Mouse (Mus musculus) left cerebral cortex, adult 11 months (tissue): ENCODE results near the gene Entpd7.

Source experiments
- DNase-seq: peaks from one replicate; pipeline ENCODE4 v3.0.0; 2022; ENCODE audit warnings: low spot score

Gene Entpd7

DNA sequence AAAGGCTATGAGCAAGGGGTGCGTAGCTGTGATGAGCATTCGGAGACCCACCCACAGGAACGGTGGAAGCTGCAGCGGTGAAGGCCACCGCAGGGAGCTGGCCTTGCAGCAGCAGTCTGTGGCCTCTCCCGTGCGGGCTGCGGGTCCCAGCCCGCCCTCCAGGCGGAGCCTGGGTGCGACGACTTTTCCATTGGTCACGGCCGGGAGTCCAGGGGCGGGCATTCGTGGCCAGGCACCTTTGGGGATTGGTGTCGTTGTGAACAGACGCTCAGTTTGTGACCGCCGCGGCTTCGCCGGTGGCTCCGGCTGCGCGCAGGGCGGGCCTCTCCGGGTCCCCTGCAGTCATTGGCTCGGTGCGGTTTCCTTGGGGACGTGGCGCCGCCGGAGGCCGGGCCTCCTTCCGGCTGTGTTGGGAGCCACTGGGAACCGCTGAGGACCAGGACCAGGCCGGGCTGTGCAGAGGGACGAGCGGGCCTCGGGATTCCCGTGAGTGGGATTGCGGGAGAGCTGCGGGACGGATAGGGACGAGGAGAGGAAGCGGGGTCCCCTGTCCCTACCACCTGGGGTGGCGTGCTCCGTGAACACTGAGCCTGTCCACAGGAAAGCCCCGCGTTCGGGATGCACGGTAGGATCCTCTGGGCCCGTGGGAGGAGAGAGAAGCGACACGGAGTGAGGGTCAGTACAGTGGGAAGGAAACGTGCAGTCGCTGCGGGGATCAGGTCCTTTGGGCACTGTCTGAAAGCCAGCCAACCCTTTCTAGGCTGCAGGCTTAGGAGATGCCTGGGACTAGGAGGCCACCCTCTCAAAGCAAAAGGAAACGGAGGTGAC is at the start of gene Entpd7:
TSS of gene Entpd7 (plus strand) at position 254 of the 828 bp plus-strand sequence.
- peak; percentile 96 for DNase-seq

DNA sequence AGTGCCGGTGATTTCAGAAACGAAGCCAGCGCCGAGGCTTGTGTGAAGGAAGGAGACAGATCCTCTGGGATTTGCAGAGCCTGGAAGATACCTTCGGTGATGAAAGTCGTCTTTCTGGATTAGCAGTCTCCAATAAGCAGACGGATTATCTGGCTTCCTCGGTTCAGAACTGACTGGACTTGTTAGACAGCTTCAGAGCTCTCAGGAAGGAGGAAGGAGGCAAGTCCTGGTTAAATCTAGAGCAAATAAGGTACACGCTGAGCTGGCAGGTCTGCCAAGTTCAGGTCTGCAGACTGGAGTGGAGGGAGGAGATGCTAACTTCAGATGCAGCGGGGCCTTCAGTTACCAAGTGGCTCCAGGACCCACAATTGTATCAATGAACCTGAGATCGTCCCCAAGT is 47.6 kb upstream of the Entpd7 start:
- DNase-seq, result no peak

DNA sequence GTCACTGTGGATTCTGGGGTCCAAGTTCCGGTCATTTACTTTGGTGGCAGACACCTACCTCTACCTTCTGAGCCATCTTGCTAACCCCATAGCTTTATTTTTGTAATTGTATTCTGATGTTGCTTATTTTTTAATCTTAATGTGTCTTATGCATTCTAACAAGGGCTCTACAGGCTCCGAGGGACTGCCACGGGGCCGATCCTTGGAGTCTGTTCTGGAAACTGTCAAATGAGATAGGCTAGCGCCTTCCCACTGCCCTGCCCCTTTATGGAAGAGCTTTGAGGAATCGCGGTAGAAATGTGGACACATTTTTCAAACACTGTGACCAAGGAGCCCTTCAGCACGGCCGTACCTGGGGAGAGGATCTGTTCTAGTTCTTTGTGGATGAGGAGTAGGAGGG is 46.6 kb upstream of the Entpd7 start:
- DNase-seq, result no peak

DNA sequence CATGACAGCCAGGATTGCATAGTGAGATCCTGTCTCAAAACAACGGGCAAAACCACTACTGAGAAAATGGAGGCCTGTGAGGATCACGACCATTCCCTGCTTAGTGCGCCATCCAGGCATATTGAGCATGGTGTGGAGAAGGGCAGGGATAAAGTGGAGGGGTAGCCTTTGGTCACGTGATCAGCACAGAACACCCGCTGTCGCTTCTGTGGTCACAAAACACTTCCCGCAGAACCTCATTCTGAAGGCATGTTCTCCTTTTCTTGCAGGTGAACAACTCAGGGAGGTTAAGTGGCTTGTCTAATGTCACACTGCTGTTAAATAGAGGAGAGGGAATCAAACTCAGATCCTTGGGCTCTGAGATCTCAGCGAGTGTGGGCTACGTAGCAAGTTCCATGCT is 44.0 kb upstream of the Entpd7 start:
- no peak for DNase-seq

DNA sequence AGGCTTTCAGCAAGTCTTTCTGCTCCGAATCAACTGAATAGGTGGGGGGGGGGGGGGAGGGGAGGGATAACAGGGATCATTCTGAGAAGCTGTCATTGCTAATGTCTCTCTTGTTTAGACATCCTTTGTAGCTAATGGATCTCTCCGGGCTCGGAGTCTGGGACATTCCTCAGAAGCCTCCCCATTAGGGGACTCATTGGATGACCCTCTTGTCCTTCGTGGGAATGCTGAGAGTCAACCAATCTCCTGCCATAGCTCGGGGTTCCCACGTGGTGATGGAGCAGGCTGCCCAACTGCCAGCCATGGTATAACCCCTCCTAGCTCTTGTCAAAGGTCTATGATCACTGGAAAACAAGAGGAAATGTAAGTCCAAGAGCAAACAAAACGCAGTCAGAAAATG is 42.6 kb upstream of the Entpd7 start:
- DNase-seq, result no peak

DNA sequence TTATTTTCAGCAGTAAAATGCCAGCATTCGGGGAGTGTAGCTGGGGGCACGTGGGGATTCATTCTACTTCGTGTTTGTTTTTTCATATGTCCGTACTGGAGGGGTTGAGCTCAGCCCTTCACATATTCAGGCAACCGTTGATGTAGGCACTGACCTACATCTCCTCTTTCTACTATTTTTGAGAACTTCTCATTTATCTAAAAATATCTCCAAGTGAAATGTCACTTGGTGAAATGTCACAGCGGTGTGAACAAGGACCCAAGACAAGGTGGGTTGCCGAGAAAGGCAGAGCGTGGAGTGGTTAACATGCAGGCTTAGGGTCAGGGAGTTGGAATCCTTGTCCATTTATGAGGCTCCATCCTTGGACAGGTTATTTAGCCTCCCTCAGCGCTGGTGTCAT is 42.2 kb upstream of the Entpd7 start:
- DNase-seq, result no peak

DNA sequence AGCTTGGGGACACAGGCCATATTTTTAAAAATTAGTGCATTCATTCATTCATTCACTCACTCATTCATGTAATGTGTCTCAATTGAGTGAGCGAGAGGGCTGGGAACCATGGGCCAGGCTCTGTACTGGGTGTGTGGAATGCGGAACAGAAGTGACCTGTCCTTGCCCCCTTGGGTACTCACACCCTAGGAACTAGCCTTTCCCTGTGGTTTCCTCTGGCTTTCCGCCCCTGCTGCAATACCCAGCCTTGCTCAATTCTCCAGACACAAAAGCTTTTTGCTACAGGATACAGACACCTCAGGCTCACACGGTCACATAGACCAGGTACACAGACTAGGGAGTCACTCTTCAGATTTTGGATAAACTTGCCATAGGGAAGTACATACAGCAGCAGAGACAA is 41.1 kb upstream of the Entpd7 start:
- no peak for DNase-seq

DNA sequence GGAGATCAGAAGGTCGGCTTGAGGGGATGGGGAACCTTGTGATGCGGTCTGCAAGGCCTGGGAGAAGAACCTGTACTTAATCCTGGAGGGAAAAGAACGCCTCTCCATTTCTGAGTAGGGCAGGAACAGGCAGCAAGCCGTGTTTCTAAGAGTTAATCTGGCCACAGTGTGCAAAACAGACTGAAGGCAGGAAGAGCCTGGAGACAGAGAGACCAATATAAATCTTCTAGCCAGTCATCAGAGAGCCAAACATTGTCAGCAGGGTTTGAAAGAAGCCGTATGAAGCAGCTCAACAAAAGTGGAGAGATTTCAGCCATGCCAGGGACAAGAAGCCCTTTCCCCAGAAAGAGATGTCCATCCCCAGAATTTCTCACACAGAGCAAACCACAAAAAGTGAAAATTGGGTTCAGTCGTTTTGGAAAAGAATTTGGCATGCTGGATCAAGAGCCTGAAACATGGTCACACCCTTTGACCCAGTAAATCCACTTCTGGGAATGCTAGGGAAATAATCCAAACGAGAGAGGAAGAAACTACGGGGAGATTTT is 38.2 kb upstream of the Entpd7 start:
- no peak for DNase-seq

DNA sequence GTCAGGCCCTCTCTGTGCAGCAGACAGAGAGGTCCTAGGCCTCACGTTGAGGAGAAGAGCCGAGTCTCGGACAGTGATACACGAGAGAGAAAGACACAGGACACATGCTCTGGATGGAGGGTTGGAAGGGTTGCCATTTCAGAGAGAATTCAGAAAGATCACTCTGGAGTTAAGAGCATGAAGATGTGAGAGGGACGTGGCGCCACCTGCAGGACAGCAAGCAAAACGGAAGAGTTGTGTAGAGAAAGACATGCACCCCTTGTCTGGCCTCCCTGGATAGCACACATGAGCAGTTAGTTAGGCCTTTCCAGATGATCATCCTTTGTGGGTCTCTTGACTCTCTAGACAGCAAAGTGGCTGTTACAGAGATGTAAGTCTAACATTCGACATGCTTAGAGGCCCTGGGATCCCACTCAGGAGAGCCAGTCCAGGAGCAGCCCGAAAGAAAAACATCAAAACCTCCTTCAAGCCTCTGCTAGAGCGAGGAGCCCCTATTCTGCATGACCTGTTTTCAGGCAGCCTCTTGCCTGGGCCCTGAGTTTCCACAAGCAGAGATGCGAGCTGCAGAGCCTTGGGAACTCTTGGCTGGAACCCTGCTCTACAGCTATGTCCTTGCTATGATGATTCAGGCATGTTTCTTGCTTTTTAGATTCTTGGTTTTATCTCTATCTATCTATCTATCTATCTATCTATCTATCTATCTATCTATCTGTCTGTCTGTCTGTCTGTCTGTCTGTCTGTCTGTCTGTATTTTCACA is 33.6 kb upstream of the Entpd7 start:
- no peak for DNase-seq

DNA sequence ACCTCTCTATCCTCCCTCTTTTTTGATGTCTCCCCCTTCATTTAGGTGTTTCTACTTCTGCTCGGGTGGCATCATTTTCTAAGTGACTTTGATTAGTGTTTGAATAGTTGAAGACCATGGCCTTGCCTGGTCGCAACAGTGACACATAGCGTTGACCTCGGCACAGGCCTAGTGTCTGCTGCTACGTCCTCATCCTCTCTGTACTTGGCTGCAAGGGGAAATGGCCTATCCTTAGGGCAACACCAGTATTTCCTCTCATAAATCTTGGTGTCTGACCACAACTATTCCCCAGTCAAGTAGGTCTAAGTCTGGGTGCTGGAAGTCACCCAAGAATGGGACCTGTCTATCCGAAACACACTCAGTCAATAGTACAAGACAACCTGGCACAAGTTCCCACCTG is 29.8 kb upstream of the Entpd7 start:
- DNase-seq, result no peak

DNA sequence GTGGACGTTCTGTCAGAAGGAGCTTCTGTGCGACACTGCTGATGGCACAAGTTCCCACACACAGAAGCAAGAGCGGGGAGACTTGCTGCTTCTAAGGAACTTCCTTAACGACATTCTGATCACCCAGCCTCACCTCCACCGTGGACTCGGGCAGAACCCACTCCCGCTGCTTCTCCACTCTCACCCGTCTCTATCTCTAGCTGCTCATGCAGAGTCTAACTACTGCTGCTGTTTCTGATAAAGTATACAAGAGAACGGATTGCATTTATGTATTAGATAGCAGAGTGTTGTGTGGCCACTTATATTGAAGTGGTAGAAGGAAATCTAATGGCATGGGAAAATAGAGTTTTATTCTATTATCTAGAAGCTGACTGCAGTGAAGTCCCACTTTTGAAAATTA is 28.7 kb upstream of the Entpd7 start:
- DNase-seq, result no peak

DNA sequence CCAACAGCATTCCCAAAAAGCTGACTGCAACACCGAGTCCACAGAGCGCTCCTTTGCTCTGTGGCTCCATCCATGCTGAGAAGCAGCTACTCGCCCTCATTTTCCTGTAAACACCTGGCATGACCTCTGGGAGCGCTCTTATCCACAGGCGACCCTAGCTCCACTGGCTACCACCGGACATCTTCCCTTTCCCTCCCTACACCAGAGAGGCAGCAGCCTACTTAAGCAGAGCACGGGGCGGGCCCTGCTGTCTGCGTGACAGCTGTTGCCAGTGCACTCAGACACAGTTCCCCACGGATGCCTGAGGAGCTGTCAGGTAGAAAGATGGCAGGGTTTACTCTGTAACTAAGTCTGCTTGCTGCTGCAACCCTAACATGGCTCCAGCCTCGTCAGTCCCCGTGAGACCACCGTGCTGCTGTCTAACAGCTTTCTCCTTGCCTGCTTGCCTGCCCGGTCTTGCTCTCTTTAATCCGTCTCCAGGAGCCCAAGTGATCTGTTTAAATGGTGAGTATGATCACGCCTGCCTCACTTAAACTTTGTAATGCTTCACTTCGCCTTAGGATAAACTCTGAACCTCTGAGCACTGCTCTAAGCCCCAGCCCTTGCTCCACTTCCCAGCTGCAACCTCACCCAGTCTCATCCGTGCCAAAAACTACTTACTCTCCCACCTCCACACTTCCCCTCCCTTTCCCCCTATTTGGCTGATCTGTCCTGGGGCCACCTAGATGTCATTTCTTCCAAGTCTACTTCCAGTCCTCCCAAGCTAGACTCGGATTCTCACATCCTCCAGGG is 27.1 kb upstream of the Entpd7 start:
- DNase-seq, result no peak

DNA sequence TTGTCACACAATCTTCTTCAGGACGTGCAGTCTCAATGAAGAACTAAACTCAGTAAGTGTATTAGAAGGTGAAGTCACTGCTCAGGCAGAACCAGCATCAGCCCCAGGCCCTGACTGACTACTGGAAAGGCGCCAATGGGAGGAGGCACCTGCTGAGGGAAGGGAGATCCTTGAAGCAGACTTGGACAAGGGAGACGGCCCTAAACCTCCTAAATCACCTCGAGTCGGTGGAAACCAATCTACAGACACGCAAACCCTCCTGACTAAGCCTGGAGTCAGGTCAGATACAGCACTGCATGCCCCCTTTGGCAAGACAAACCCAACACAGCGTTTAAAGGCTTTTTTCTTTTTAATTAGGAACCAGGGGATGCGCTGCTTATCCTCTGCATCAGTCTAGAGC is 26.0 kb upstream of the Entpd7 start:
- no peak for DNase-seq

DNA sequence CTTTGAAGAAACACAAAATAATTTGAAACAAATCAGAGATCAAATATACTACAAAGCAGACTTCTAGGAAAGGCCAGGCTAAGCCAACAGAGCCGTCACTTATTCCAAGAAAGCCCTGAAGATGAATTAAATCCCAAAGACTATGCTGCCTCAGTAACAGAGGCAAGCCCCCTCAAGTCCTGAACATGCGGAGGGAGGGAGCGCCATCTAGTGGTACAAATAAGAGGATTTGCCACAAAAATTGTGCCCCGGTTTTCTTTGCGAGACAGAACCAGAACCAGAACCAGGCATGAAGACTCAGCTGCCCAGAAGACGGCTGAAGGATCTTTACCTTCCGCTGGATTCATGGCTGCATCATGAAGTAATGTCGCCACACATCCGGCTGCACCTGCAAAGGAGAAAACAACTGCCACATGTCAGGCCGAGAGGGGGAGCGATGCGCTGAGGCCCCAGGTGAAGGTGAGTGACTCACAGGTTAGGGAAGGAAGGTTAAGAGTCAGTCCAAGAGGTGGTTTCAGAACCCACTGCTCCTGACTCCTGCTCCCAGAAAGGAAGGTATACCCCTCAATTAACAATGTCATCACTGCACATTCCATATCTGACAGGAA is 23.9 kb upstream of the Entpd7 start:
- DNase-seq, result no peak

DNA sequence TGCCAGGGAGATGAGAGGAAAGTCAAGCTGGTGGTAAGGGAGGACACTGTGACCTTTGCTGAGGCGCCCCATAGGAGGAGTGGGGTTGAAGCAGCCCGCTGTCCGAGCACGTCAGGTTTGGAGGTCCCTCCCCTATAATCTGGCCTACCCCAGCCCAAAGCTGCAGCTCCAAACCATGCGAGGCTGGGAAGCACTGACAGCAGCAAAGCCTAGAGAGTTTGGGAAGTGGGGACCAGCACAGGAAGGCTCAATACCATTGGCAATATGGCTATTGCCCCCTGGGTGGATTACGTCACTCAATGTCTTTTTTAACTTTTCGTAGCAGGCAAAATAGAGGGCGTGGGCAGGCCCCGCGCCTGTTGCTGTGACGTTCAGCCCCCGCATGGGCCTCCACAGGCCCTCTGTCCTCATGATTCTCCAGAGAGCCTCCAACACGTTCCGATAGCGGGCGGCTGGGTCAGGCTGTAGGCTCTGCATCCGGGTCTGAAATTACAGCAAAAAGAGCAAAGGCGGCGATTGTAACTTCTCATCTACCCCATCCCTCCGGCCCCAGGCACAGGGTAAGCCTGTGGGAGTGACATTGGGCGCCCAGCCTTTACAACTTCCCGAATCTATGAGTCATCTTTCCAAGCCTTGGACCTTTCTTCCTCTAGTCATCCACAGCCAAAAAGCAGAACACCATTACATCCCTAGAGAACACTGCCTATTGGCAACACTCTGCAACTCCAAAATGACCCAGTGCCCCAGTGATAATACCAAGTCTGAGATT is 22.6 kb upstream of the Entpd7 start:
- no peak for DNase-seq

DNA sequence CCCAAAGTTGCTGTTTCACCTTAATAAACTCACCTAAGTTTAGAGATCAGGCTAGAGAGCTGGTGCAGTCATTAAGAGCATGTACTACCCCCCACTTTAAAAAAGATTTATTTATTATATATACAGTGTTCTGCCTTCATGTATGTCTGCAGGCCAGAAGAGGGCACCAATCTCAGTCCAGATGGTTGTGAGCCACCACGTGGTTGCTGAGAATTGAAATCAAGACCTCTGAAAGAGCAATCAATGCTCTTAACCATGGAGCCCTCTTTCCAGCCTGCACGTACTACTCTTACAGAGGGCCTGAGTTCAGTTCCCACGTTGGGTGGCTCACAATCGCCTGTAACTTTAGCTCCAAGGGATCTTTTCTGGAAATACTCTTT is 22.1 kb upstream of the Entpd7 start:
- DNase-seq, result no peak

DNA sequence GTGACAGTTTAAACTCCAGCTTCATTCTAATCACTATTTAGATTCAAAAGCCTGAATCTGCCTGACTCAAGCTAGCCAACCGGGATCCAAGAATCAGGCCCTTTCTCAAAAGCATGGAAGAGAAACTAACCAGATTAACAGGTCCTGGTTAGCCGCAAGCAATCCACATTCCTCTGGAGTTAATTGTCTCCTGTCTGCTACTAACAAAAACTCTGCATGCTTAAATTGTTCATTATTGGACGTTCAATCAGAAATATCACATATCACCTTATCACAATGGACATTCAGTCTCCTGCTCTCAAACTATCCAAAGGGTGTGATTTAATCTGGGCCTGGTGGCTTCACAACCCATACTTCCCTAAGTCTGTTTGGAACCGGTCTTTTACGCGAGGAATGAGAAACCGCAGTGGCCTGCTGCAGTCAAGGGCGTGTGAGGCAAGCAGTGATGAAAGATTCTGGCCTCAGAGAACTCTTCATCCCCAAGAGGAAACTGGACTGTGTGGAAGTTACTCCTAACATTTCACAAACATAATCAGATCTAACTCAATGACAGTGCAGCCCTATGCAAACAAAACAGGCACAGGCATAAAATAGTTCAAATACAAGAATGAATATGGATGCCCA is 20.2 kb upstream of the Entpd7 start:
- DNase-seq, result no peak

DNA sequence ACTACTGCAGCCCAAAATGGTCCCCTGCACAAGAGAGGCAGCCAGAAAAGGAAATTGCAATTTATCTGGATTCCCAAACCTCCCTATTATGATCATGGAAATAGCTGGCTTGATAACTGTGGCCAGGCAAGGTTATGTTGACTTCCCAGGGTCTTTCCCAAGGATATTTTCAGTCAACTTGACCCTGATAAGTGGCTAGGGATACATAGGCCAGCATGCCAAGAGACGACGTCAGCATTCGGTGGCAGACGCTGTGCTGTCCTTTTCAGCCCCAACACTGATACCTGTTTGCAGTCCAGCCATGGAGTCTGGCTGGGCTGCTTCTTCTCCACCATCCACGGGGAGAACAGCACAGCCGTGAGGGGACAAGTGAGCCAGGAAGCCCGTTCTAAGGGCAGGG is 18.4 kb upstream of the Entpd7 start:
- no peak for DNase-seq

DNA sequence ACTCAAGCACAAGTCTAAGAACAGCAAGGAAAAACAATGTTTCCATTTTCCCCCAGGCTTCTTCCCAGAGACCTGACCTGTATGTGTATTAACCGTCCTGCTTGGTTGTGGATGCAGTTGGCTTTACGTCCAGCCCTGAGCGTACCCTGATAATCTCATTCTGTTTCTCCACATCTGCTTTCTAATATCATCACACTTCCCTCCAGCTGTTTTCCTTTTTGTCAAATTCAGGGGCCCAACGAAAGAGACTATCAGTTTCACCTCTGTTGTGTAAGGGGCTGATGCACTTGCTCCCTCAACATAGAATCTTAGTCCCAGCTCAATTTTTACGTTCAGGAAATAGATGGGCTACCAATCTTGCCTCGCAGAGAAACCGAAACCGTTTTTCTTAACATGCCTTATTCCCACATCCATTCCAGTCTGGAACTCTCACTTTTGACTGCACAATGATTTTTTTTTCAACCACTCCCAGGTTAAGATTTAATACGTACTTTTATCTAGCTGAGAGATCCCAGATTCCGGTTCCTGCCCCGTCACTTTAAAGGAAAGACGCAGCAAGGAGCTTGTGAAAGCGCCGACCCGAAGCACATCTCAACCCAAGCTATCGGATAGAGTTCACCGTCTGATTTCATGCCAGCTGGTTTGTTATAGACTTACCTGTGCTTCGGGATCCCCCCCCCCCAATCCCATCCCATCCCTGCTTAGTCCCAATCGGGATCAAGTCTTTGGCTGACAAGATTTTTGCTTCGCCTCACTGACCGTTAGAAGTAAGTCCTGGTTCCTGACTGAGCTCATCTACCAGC is 15.8 kb upstream of the Entpd7 start:
- DNase-seq, result no peak

DNA sequence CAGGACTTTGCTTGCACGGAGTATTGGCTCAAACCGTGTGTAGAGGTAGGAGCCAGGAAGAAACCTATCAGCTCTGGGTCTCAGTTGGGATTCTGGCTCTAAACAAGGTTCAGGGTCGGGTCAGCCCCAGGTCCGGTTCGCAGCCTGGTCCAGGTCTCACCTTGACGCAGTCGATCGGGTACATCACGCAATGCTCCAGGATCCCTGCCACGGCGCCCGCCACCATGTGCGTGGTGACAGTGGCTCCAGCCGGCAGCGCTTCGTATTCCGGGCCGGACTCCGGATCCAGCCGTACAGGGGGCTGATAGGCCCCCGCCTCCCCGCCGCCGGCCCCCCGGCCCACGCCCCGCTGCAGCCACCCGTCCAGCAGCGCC is 15.2 kb upstream of the Entpd7 start:
- DNase-seq, result peak; percentile 41
